Mouse (Mus musculus) layer of hippocampus, adult 9-10 months (tissue): ENCODE results near the gene Btnl2.

ENCODE experiments used
- DNase-seq: peaks from one replicate; pipeline ENCODE4 v3.0.0; 2022; ENCODE audit warnings: low spot score

The Btnl2 gene

DNA sequence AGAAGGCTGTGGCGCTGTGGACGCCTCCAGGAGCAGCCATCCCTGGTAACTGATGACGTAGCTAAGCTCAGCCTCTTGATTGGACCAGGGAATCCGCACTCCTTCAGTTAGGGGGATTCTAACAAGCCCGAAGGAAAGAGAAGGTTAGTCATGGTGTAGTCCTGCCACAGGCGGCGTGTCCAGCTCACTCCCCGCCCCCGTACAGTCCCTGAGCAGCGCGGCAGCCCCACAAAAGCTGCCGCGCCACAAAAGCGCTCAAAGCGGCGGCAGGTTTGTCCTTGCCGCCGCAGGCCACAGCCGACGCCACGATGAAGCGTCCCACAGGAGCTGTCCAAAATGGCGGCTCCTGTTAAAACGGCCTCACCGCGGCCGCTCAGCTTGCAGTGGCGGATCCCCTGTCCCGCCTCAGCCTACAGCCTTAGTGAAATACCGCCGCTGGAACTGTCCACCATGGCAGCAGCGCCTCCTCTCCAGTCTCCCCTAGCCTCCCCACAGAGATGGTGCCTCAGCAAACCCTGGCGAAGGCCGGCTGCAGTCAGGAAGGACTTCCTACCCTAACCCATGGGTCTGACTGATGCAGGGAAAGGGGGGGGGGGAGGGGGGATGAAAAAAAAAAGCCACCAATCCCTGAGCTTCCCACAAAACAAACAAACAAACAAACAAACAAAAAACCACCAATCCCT is 44.2 kb downstream of the Btnl2 start, which contains the start of gene BC051142:
Gene BC051142 (plus strand): TSS at position 110 of the 683 bp plus-strand sequence.
- DNase-seq = peak; percentile 88

- DNase-seq = no peak
These were observed 44.7 kb downstream of the Btnl2 start for GRCm38 (mm10) chr17:34399394-34399715.

GRCm38 (mm10) chr17:34411117-34411516 is 56.5 kb downstream of the Btnl2 start:
- DNase-seq = peak; percentile 86
